Mouse (Mus musculus) kidney, adult 11 months (tissue): ENCODE data around the gene Gm20826.
"Not testable (repeated sequence)": the region's sequence is repeated elsewhere in the genome, so short reads cannot be mapped to it uniquely, and the experiment has no call there.

ENCODE experiments used
- DNase-seq: peaks from one replicate; pipeline ENCODE4 v3.0.0; 2022

Gm20826 gene

GRCm38 (mm10) chrY:7638389-7638788 is at the start of gene Gm20826:
Gene Gm20826 (minus strand): TSS chrY:7638489.
- DNase-seq: not testable (repeated sequence)
